Mouse (Mus musculus): ENCODE data around the gene Syce3.
A peak's percentile ranks its signal among the peaks of the same experiment; 100 is the strongest.

DNA sequence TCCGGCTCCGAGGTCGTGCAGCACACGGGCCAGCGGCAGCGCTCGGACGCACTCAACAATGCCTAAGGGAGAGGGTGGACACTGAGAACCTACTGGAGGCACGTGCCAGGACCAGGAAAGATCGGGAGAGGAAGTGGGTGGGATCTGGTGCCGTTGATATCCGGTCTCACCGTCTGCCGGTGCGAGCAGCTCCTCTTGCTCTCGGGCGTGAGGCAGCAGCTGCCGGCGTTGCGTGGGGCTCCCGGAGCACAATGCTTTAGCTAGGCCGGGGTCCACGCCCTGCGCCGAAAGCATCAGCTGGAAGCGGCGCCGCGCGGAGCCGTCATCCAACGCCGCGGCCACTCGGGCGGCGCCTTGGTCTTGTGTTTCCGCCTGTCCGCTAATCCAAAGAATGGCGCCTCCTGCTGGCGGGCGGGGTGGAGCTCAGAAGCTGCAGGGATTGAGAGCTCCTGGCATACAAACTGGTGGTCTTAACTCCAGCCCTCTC, 36.5 kb downstream of the Syce3 start, which contains the start of gene Sco2:
- TF ChIP-seq CTCF (IDR thresholded peaks at IDR 0.05; ENCODE audit: low read depth, low read length) (peak; percentile 81), POLR2A (IDR thresholded peaks at IDR 0.05; ENCODE audit: borderline replicate concordance, low read depth, low read length) (no peak)
